Comparison of ENCODE assay signal across 8 mouse cellular contexts in the genomic region with DNA sequence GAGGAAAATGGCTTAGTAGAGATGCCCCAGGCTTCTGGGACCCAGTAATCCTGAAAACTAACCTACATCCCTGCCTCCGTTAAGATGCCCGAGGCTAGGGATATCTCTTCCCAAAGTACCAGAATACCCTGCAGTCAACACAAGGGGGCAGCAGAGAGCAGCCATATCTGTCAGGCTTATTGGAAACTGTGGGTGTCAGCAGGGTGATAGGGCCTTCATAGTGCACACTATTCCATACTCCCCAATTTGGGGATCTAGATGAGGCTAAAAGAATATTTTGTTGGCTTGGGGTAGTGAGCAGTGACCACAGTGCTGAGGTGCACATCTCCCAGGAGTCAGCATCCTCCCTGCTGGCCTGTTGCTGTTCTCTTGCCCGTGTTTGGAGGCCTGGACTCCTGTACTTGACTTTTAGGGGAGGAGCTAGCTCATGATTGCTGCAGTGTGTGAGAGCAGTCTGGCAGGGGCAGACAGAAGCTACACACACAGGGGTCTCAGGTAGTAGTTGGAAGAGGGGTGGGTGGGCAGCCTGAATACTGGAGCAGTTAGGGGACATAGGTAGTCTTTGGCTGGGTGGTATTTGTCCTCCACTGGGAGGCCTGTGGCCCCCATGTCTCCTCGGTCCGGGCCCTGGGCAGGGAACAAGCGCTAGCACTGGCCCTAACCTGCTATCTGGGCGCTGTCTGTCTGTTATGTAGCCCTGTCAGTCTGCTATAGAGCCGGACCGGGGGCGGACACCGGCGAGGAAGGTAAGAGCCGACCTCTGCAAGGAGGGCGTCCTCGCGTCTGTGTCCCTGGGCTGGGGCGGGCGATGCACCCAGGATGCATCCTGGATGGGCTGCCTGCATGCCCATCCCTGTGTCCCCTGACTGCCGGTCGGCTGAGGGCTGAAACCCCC. TPM values are rescaled to one million over a fixed set of nuclear protein-coding genes. Genes with fewer than 3 reads are reported as not detected.
DNase-seq lines count a peak whose midpoint lies in the region; ATAC-seq lines count a peak whose summit lies in the region.

No protein-coding gene starts in this region.

- no peak overlapping the region for H3K27ac ChIP-seq in hindbrain, embryonic 13.5 days

- no peaks in the 10 kb centered on the region for H3K4me1 ChIP-seq in hindbrain, embryonic 13.5 days (replicated peaks)

- peaks cover 83% of the 10 kb centered on the region for H3K36me3 ChIP-seq in hindbrain, embryonic 13.5 days

- peak; percentile 97 for DNase-seq in heart, adult 11 months
- no peak for DNase-seq in heart, postnatal 25 days (ENCODE audit: low spot score)
- peak; percentile 85 for DNase-seq in cerebellum, adult 9-10 months
- DNase-seq in frontal cortex, adult 2 months (ENCODE audit: extremely low spot score in 1 of 2, low spot score in 1 of 2) = peak; percentile 53 to 93
- DNase-seq in layer of hippocampus, postnatal 10 days (ENCODE audit: low spot score in 2 of 2) = peak; percentile 90
- DNase-seq in lung, postnatal 25 days (ENCODE audit: low spot score) = peak; percentile 87
- peak; percentile 77 to 89 for DNase-seq in right cerebral cortex, postnatal 10 days (ENCODE audit: low spot score in 2 of 2)

- WGBS in hindbrain, embryonic 13.5 days = 89% methylated on average over 20 of the region's 20 CpGs

- ATAC-seq in hindbrain, embryonic 13.5 days (ENCODE audit: low FRiP score) = peak; percentile 60

- H3K4me3 ChIP-seq in hindbrain, embryonic 13.5 days = no peak overlapping the region

- no peak overlapping the region for H3K9ac ChIP-seq in hindbrain, embryonic 13.5 days

- intact Hi-C loops in heart, postnatal 25 days (cut with DNase I) = loop anchor here (1.0 to 2.0 kb wide), 2 partner anchors 19 to 36 kb away; no protein-coding TSS in a partner anchor

- H3K9me3 ChIP-seq in hindbrain, embryonic 13.5 days = no peaks in the 10 kb centered on the region

- no peaks in the 10 kb centered on the region for H3K27me3 ChIP-seq in hindbrain, embryonic 13.5 days

- H3K4me2 ChIP-seq in hindbrain, embryonic 13.5 days = no peak overlapping the region

RNA-seq across cellular contexts. Expression of gene Crip2, which starts 20.3 kb away (rescaled TPM):
- 1,000 to 10,000 TPM; 1,410 to 1,505 TPM for total RNA-seq in heart, postnatal 25 days (2021)
- polyA plus RNA-seq in frontal cortex, adult 2 months (2012; rRNA removed) = 249 and 252 TPM in 2 replicates
- polyA plus RNA-seq in hindbrain, embryonic 13.5 days (2015; fragmentation: Nextera tagmentation; extraction: Ambion mirVana) = 324 and 347 TPM in 2 replicates
- total RNA-seq in layer of hippocampus, postnatal 10 days (2021) = 100 to 1,000 TPM; 179 to 183 TPM

RNA-seq across cellular contexts. Expression of gene Mta1, which starts 21.7 kb away (rescaled TPM):
- 10 to 100 TPM; 48.4 to 49.3 TPM for total RNA-seq in heart, postnatal 25 days (2021)
- 66.4 and 69.3 TPM in 2 replicates for polyA plus RNA-seq in frontal cortex, adult 2 months (2012; rRNA removed)
- polyA plus RNA-seq in hindbrain, embryonic 13.5 days (2015; fragmentation: Nextera tagmentation; extraction: Ambion mirVana) = 13.7 and 16.6 TPM in 2 replicates
- 10 to 100 TPM; 87.3 to 89.5 TPM for total RNA-seq in layer of hippocampus, postnatal 10 days (2021)

RNA-seq across cellular contexts. Expression of gene Crip1, which starts 26.4 kb away (rescaled TPM):
- total RNA-seq in heart, postnatal 25 days (2021) = 100 to 1,000 TPM; 178 to 211 TPM
- 87.6 and 94.9 TPM in 2 replicates for polyA plus RNA-seq in frontal cortex, adult 2 months (2012; rRNA removed)
- 47.1 and 48.0 TPM in 2 replicates for polyA plus RNA-seq in hindbrain, embryonic 13.5 days (2015; fragmentation: Nextera tagmentation; extraction: Ambion mirVana)
- 10 to 100 TPM; 13.5 to 14.1 TPM for total RNA-seq in layer of hippocampus, postnatal 10 days (2021)

RNA-seq across cellular contexts. Expression of gene Tedc1, which starts 36.5 kb away (rescaled TPM):
- total RNA-seq in heart, postnatal 25 days (2021) = under 1 TPM; 0.61 to 0.83 TPM
- polyA plus RNA-seq in frontal cortex, adult 2 months (2012; rRNA removed) = 1.1 and 1.8 TPM in 2 replicates
- polyA plus RNA-seq in hindbrain, embryonic 13.5 days (2015; fragmentation: Nextera tagmentation; extraction: Ambion mirVana) = 19.9 and 20.7 TPM in 2 replicates
- 1 to 10 TPM; 3.0 to 3.3 TPM for total RNA-seq in layer of hippocampus, postnatal 10 days (2021)

RNA-seq across cellular contexts. Expression of gene Tex22, which starts 45.5 kb away (rescaled TPM):
- total RNA-seq in heart, postnatal 25 days (2021) = not detected
- polyA plus RNA-seq in frontal cortex, adult 2 months (2012; rRNA removed) = 0.20 and 0.27 TPM in 2 replicates
- 0.40 TPM in 1 of 2 replicates, not detected in the other for polyA plus RNA-seq in hindbrain, embryonic 13.5 days (2015; fragmentation: Nextera tagmentation; extraction: Ambion mirVana)
- total RNA-seq in layer of hippocampus, postnatal 10 days (2021) = under 1 TPM; 0.45 to 0.64 TPM

Comparison
In these comparisons a context has a peak if more than half of its experiments do, and no peak if none do; other contexts are left out.
1. RNA of gene Crip2, which starts 20.3 kb away (total RNA-seq): 1,410 to 1,505 TPM in heart, postnatal 25 days; 179 to 183 TPM in layer of hippocampus, postnatal 10 days; every median in the first group is over 4 times any median in the second.
2. RNA of gene Crip1, which starts 26.4 kb away (total RNA-seq): 178 to 211 TPM in heart, postnatal 25 days; 13.5 to 14.1 TPM in layer of hippocampus, postnatal 10 days; every median in the first group is over 10 times any median in the second.